Comparison of ENCODE assay signal across 9 mouse cellular contexts in genomic region chr9:54604131-54604654, GRCm38 (mm10). TPM values are rescaled to one million over a fixed set of nuclear protein-coding genes. Genes with fewer than 3 reads are reported as not detected.
DNase-seq lines count a peak whose midpoint lies in the region.
"Had no signal": no experiment of that assay in that cellular context is flagged by ENCODE, and none has a peak within 500 bp of the region (broad histone marks: within the 10 kb centered on the region; RNA-seq: fewer than 3 reads in every experiment).

No protein-coding gene starts in this region.

- peak; percentile 91 for DNase-seq in heart, adult 11 months
- DNase-seq in heart, postnatal 36 days, result no peak
- DNase-seq in A20 (ENCODE audit: low read depth, low spot score) (peak; percentile 19), adipocyte (ENCODE audit: low spot score) (peak; percentile 96)
- peak; percentile 33 for DNase-seq in adrenal gland, postnatal 25 days
- DNase-seq in urinary bladder, postnatal 10 days (ENCODE audit: low spot score), result no peak
- DNase-seq in gastrocnemius, adult 8-10 months (ENCODE audit: low spot score in 2 of 2), result no peak
- DNase-seq in frontal cortex, postnatal 10 days (ENCODE audit: low spot score in 2 of 2), result no peak
- DNase-seq: thymus, adult 18-20 months had no signal

- intact Hi-C loops in heart, postnatal 36 days (cut with DNase I), result no loop called here

RNA-seq across cellular contexts. Expression of gene Idh3a, which starts 18.1 kb away (rescaled TPM):
- total RNA-seq in heart, postnatal 36 days (2021), result 100 to 1,000 TPM; 577 to 619 TPM
- 223 and 260 TPM in 2 replicates for total RNA-seq in adrenal gland, postnatal 25 days (2021)
- total RNA-seq in gastrocnemius, adult 8-10 months (2022), result 100 to 1,000 TPM; 456 to 541 (median 521) TPM

RNA-seq across cellular contexts. Expression of gene Cib2, which starts 44.2 kb away (rescaled TPM):
- 1 to 10 TPM; 1.4 to 1.7 TPM for total RNA-seq in heart, postnatal 36 days (2021)
- total RNA-seq in adrenal gland, postnatal 25 days (2021), result 37.7 and 48.6 TPM in 2 replicates
- 100 to 1,000 TPM; 127 to 157 (median 137) TPM for total RNA-seq in gastrocnemius, adult 8-10 months (2022)

RNA-seq across cellular contexts. Expression of gene Acsbg1, which starts 57.5 kb away (rescaled TPM):
- total RNA-seq in heart, postnatal 36 days (2021), result under 1 TPM; 0.19 to 0.72 TPM
- 86.2 and 108 TPM in 2 replicates for total RNA-seq in adrenal gland, postnatal 25 days (2021)
- total RNA-seq in gastrocnemius, adult 8-10 months (2022), result under 1 TPM; 0.10 to 0.32 (median 0.24) TPM

Comparison
In these comparisons a context has a peak if more than half of its experiments do, and no peak if none do; other contexts are left out.
1. DNase-seq: peak in heart, adult 11 months (single experiment), A20 (single experiment), adipocyte (single experiment) and adrenal gland, postnatal 25 days (single experiment); none in heart, postnatal 36 days (0 of 2), urinary bladder, postnatal 10 days (single experiment), gastrocnemius, adult 8-10 months (0 of 2) and frontal cortex, postnatal 10 days (0 of 2).
2. RNA of gene Cib2, which starts 44.2 kb away (total RNA-seq): 127 to 157 TPM in gastrocnemius, adult 8-10 months and 37.7 to 48.6 TPM in adrenal gland, postnatal 25 days; 1.4 to 1.7 TPM in heart, postnatal 36 days; every median in the first group is over 10 times any median in the second.
3. RNA of gene Acsbg1, which starts 57.5 kb away (total RNA-seq): 86.2 to 108 TPM in adrenal gland, postnatal 25 days; 0.19 to 0.72 TPM in heart, postnatal 36 days and 0.10 to 0.32 TPM in gastrocnemius, adult 8-10 months; every median in the first group is over 10 times any median in the second.